Mouse (Mus musculus): ENCODE results near the gene Med13l. TPM values are rescaled to one million over a fixed set of nuclear protein-coding genes. Genes with fewer than 3 reads are reported as not detected.

Med13l gene
- total and polyA plus RNA-seq, 3 experiments = 2.0 to 11.0 (median 10.1) TPM

- H3K36me3 ChIP-seq (replicated peaks in 1 of 2; ENCODE audit: control insufficient read depth in 1 of 2, insufficient read depth in 1 of 2, low read length in 1 of 2) = peaks cover 17 to 50% of the 10 kb centered on the region in 2 experiments
Measured at GRCm38 (mm10) chr5:118717456-118717855, 157.0 kb downstream of the Med13l start.

GRCm38 (mm10) chr5:118718070-118718469, 157.6 kb downstream of the Med13l start:
- TF ChIP-seq JUND (conservative IDR thresholded peaks at IDR 0.05; ENCODE audit: low read depth, low read length) = no peak
- Histone ChIP-seq H3K4me3 (replicated peaks in 1 of 3; ENCODE audit: low read depth in 2 of 3, low read length in 2 of 3, poor library complexity in 1 of 3) (no peak overlapping the region), H3K36me3 (replicated peaks in 1 of 2; ENCODE audit: control insufficient read depth in 1 of 2, insufficient read depth in 1 of 2, low read length in 1 of 2) (peaks cover 17 to 54% of the 10 kb centered on the region in 2 experiments), H3K4me1 (ENCODE audit: control insufficient read depth in 1 of 2, insufficient read depth in 2 of 2) (peaks cover 3 to 81% of the 10 kb centered on the region in 2 experiments), H3K9me3 (replicated peaks; ENCODE audit: low read length) (no peaks in the 10 kb centered on the region), H3K4me2 (ENCODE audit: insufficient read depth, low read depth, poor library complexity, severe bottlenecking) (no peak overlapping the region), H3K27me3 (replicated peaks) (no peaks in the 10 kb centered on the region), H3K9ac (ENCODE audit: insufficient read depth, low read depth) (no peak overlapping the region), H3K27ac (ENCODE audit: insufficient read depth, low read depth) (no peak overlapping the region), H3K79me2 (replicated peaks; ENCODE audit: control insufficient read depth, extremely low read depth, insufficient read depth, poor library complexity, severe bottlenecking) (no peaks in the 10 kb centered on the region)
- dilution Hi-C loops (cut with MboI; ENCODE audit: extremely low pct_ligation_motif_present, extremely low pct_unique_long_range_greater_than_20kb, low sequenced_read_pairs) = no loop called here
- DNase-seq (ENCODE audit: extremely low read depth) = no peak
- in situ Hi-C loops (cut with MboI; ENCODE audit: low pct_ligation_motif_present, low pct_unique_long_range_greater_than_20kb, low sequenced_read_pairs) = no loop called here

More at GRCm38 (mm10) chr5:118717456-118717855, 157.0 kb downstream of the Med13l start:
- no peaks in the 10 kb centered on the region for H3K27me3 ChIP-seq (replicated peaks)
- no peak overlapping the region for H3K27ac ChIP-seq (ENCODE audit: insufficient read depth, low read depth)
- peaks cover 3 to 87% of the 10 kb centered on the region in 2 experiments for H3K4me1 ChIP-seq (ENCODE audit: control insufficient read depth in 1 of 2, insufficient read depth in 2 of 2)
- no peak overlapping the region for H3K4me2 ChIP-seq (ENCODE audit: insufficient read depth, low read depth, poor library complexity, severe bottlenecking)
- H3K9me3 ChIP-seq (replicated peaks; ENCODE audit: low read length) = no peaks in the 10 kb centered on the region
- dilution Hi-C loops (cut with MboI; ENCODE audit: extremely low pct_ligation_motif_present, extremely low pct_unique_long_range_greater_than_20kb, low sequenced_read_pairs) (no loop called here), in situ Hi-C loops (cut with MboI; ENCODE audit: low pct_ligation_motif_present, low pct_unique_long_range_greater_than_20kb, low sequenced_read_pairs) (no loop called here)
- no peak for DNase-seq (ENCODE audit: extremely low read depth)
- TF ChIP-seq ETS1 (conservative IDR thresholded peaks at IDR 0.05; ENCODE audit: low read depth, low read length) = no peak
- TF ChIP-seq HCFC1 (IDR thresholded peaks at IDR 0.05; ENCODE audit: low read depth, low read length) = no peak
- no peak for TF ChIP-seq MAZ (IDR thresholded peaks at IDR 0.05; ENCODE audit: low read depth, low read length)
- no peak for TF ChIP-seq ZC3H11A (IDR thresholded peaks at IDR 0.05; ENCODE audit: low read depth, low read length)
- no peak for TF ChIP-seq ZNF384 (IDR thresholded peaks at IDR 0.05; ENCODE audit: low read depth, low read length)
- no peak for TF ChIP-seq POLR2A (IDR thresholded peaks at IDR 0.05; ENCODE audit: low read depth, low read length)
- TF ChIP-seq NELFE (IDR thresholded peaks at IDR 0.05; ENCODE audit: low read depth, low read length) = no peak
- TF ChIP-seq JUND (conservative IDR thresholded peaks at IDR 0.05; ENCODE audit: low read depth, low read length) = no peak
- no peak for TF ChIP-seq PAX5 (IDR thresholded peaks at IDR 0.05; ENCODE audit: low read length)
- TF ChIP-seq UBTF (IDR thresholded peaks at IDR 0.05; ENCODE audit: low read depth, low read length) = no peak
- TF ChIP-seq GABPA (IDR thresholded peaks at IDR 0.05; ENCODE audit: insufficient replicate concordance, low read depth, low read length) = no peak
- TF ChIP-seq NRF1 (IDR thresholded peaks at IDR 0.05; ENCODE audit: low read depth, low read length) = no peak
- TF ChIP-seq TBP (conservative IDR thresholded peaks at IDR 0.05; ENCODE audit: low read depth, low read length) = no peak
- TF ChIP-seq CTCF (conservative IDR thresholded peaks at IDR 0.05 in 1 of 2, IDR thresholded peaks at IDR 0.05 in 1 of 2; ENCODE audit: low read depth in 2 of 2, low read length in 2 of 2) = no peak
- TF ChIP-seq JUN (IDR thresholded peaks at IDR 0.05; ENCODE audit: insufficient read depth, low read depth, low read length) = no peak
- no peak for TF ChIP-seq ZMIZ1 (IDR thresholded peaks at IDR 0.05; ENCODE audit: low read depth, low read length)
- no peak for TF ChIP-seq ELF1 (IDR thresholded peaks at IDR 0.05; ENCODE audit: low read depth, low read length)
- no peak overlapping the region for H3K4me3 ChIP-seq (replicated peaks in 1 of 3; ENCODE audit: low read depth in 2 of 3, low read length in 2 of 3, poor library complexity in 1 of 3)
- no peaks in the 10 kb centered on the region for H3K79me2 ChIP-seq (replicated peaks; ENCODE audit: control insufficient read depth, extremely low read depth, insufficient read depth, poor library complexity, severe bottlenecking)
- no peak overlapping the region for H3K9ac ChIP-seq (ENCODE audit: insufficient read depth, low read depth)
